Comparison of ENCODE assay signal across 8 mouse cellular contexts in genomic region chr19:46622659-46623193, GRCm38 (mm10). TPM values are rescaled to one million over a fixed set of nuclear protein-coding genes. Genes with fewer than 3 reads are reported as not detected.
DNase-seq lines count a peak whose midpoint lies in the region; ATAC-seq and TF ChIP-seq lines count a peak whose summit lies in the region.
"Had no signal": no experiment of that assay in that cellular context is flagged by ENCODE, and none has a peak within 500 bp of the region (broad histone marks: within the 10 kb centered on the region; RNA-seq: fewer than 3 reads in every experiment).

No protein-coding gene starts in this region.

- peak overlapping the region; percentile 94 for H3K27ac ChIP-seq in lung, embryonic 16.5 days (ENCODE audit: low read length)
- 0 out of 2 replicates have a peak overlapping the region, but pooled peaks have one; percentile 14 for H3K27ac ChIP-seq in forebrain, embryonic 16.5 days (ENCODE audit: low read length)
- H3K27ac ChIP-seq in liver, embryonic 12.5 days = peak overlapping the region; percentile 17
- peak overlapping the region; percentile 89 for H3K27ac ChIP-seq in stomach, postnatal 0 days (replicated peaks)

- H3K27me3 ChIP-seq in lung, embryonic 16.5 days (ENCODE audit: control insufficient read depth, insufficient read depth, low read depth, low read length) = no peaks in the 10 kb centered on the region
- no peaks in the 10 kb centered on the region for H3K27me3 ChIP-seq in forebrain, embryonic 16.5 days (replicated peaks; ENCODE audit: control insufficient read depth, insufficient read depth, low read length)
- H3K27me3 ChIP-seq in liver, embryonic 12.5 days (replicated peaks) = no peaks in the 10 kb centered on the region
- H3K27me3 ChIP-seq in stomach, postnatal 0 days (ENCODE audit: control insufficient read depth, insufficient read depth, low read length) = no peaks in the 10 kb centered on the region

- H3K36me3 ChIP-seq in lung, embryonic 16.5 days (ENCODE audit: control insufficient read depth, insufficient read depth, low read length) = no peaks in the 10 kb centered on the region; the same call in 1 of the 2 replicates
- H3K36me3 ChIP-seq in forebrain, embryonic 16.5 days (ENCODE audit: control insufficient read depth, insufficient read depth) = no peaks in the 10 kb centered on the region
- peaks cover 23% of the 10 kb centered on the region for H3K36me3 ChIP-seq in liver, embryonic 12.5 days
- H3K36me3 ChIP-seq in stomach, postnatal 0 days (ENCODE audit: control insufficient read depth, insufficient read depth, low read length) = no peaks in the 10 kb centered on the region

- H3K4me1 ChIP-seq in lung, embryonic 16.5 days (replicated peaks; ENCODE audit: control insufficient read depth, insufficient read depth, low read length) = peaks cover 77% of the 10 kb centered on the region
- H3K4me1 ChIP-seq in forebrain, embryonic 16.5 days (replicated peaks; ENCODE audit: control insufficient read depth, insufficient read depth, low read length) = peaks cover 40% of the 10 kb centered on the region
- H3K4me1 ChIP-seq in liver, embryonic 12.5 days = peaks cover 64% of the 10 kb centered on the region
- peaks cover 17% of the 10 kb centered on the region for H3K4me1 ChIP-seq in stomach, postnatal 0 days (replicated peaks; ENCODE audit: control insufficient read depth, insufficient read depth)

- 18% methylated on average over 12 of the region's 12 CpGs for WGBS in lung, embryonic 16.5 days
- WGBS in forebrain, embryonic 16.5 days = 36% methylated on average over 12 of the region's 12 CpGs
- WGBS in liver, embryonic 12.5 days (ENCODE audit: insufficient replicate concordance) = 37% methylated on average over 12 of the region's 12 CpGs
- WGBS in stomach, postnatal 0 days = 23% methylated on average over 12 of the region's 12 CpGs

- DNase-seq in lung, postnatal 25 days (ENCODE audit: low spot score) = no peak
- no peak for DNase-seq in stomach, postnatal 0 days (ENCODE audit: low spot score)
- no peak for DNase-seq in thymus, postnatal 10 days (ENCODE audit: low spot score in 2 of 2)
- DNase-seq in layer of hippocampus, adult 9-10 months (ENCODE audit: low spot score) = no peak
- DNase-seq: cerebellum, postnatal 14 days had no signal

- no peaks in the 10 kb centered on the region for H3K9me3 ChIP-seq in lung, embryonic 16.5 days (ENCODE audit: control insufficient read depth, low read length)
- no peaks in the 10 kb centered on the region for H3K9me3 ChIP-seq in forebrain, embryonic 16.5 days (ENCODE audit: control insufficient read depth, low read length)
- no peaks in the 10 kb centered on the region for H3K9me3 ChIP-seq in liver, embryonic 12.5 days (replicated peaks)
- no peaks in the 10 kb centered on the region for H3K9me3 ChIP-seq in stomach, postnatal 0 days (ENCODE audit: control insufficient read depth, low read length)

- TF ChIP-seq EP300 in stomach, postnatal 0 days (optimal IDR thresholded peaks at IDR 0.05) = no peak

- H3K9ac ChIP-seq in lung, embryonic 16.5 days (ENCODE audit: low read length) = peak overlapping the region; percentile 53
- 0 out of 2 replicates have a peak overlapping the region, but pooled peaks have one; percentile 22 for H3K9ac ChIP-seq in forebrain, embryonic 16.5 days (replicated peaks; ENCODE audit: low read depth, low read length)
- no peak overlapping the region for H3K9ac ChIP-seq in liver, embryonic 12.5 days
- H3K9ac ChIP-seq in stomach, postnatal 0 days (ENCODE audit: low read length) = peak overlapping the region; percentile 59

- ATAC-seq in lung, embryonic 16.5 days (ENCODE audit: low read depth) = no peak
- ATAC-seq in forebrain, embryonic 16.5 days = no peak; the same call in 1 of the 2 replicates
- no peak for ATAC-seq in liver, embryonic 12.5 days
- ATAC-seq in stomach, postnatal 0 days (ENCODE audit: low FRiP score, low TSS enrichment) = no peak

- H3K4me2 ChIP-seq in lung, embryonic 16.5 days (ENCODE audit: low read depth, low read length) = peak overlapping the region; percentile 63
- peak overlapping the region; percentile 26; the same call in 1 of the 2 replicates for H3K4me2 ChIP-seq in forebrain, embryonic 16.5 days (ENCODE audit: low read length)
- H3K4me2 ChIP-seq in liver, embryonic 12.5 days = peak overlapping the region; percentile 53
- peak overlapping the region; percentile 59 for H3K4me2 ChIP-seq in stomach, postnatal 0 days (replicated peaks; ENCODE audit: low read depth)

- peak overlapping the region; percentile 44 for H3K4me3 ChIP-seq in lung, embryonic 16.5 days (ENCODE audit: low read length)
- H3K4me3 ChIP-seq in forebrain, embryonic 16.5 days (replicated peaks; ENCODE audit: low read length) = no peak overlapping the region
- H3K4me3 ChIP-seq in liver, embryonic 12.5 days = no peak overlapping the region
- H3K4me3 ChIP-seq in stomach, postnatal 0 days (ENCODE audit: low read depth, low read length) = no peak overlapping the region

- no peak for TF ChIP-seq CTCF in stomach, postnatal 0 days (IDR thresholded peaks at IDR 0.05; ENCODE audit: low read depth)

RNA-seq across cellular contexts. Expression of gene Wbp1l, which starts 23.8 kb away (rescaled TPM):
- polyA plus RNA-seq in lung, embryonic 16.5 days (2015; fragmentation: Nextera tagmentation; extraction: Ambion mirVana) = 43.9 and 44.0 TPM in 2 replicates
- polyA plus RNA-seq in forebrain, embryonic 16.5 days (2015; fragmentation: Nextera tagmentation; extraction: Ambion mirVana) = 39.1 and 41.3 TPM in 2 replicates
- 24.4 and 24.9 TPM in 2 replicates for polyA plus RNA-seq in liver, embryonic 12.5 days (2016; fragmentation: Nextera tagmentation; extraction: Ambion mirVana)
- 31.2 and 32.9 TPM in 2 replicates for polyA plus RNA-seq in stomach, postnatal 0 days (2015; fragmentation: Nextera tagmentation; extraction: Ambion mirVana)

RNA-seq across cellular contexts. Expression of gene Sfxn2, which starts 49.6 kb away (rescaled TPM):
- 24.6 and 28.4 TPM in 2 replicates for polyA plus RNA-seq in lung, embryonic 16.5 days (2015; fragmentation: Nextera tagmentation; extraction: Ambion mirVana)
- polyA plus RNA-seq in forebrain, embryonic 16.5 days (2015; fragmentation: Nextera tagmentation; extraction: Ambion mirVana) = 14.3 and 14.8 TPM in 2 replicates
- 18.5 and 18.9 TPM in 2 replicates for polyA plus RNA-seq in liver, embryonic 12.5 days (2016; fragmentation: Nextera tagmentation; extraction: Ambion mirVana)
- polyA plus RNA-seq in stomach, postnatal 0 days (2015; fragmentation: Nextera tagmentation; extraction: Ambion mirVana) = 9.4 and 10.0 TPM in 2 replicates

RNA-seq across cellular contexts. Expression of gene Arl3, which starts 49.7 kb away (rescaled TPM):
- polyA plus RNA-seq in lung, embryonic 16.5 days (2015; fragmentation: Nextera tagmentation; extraction: Ambion mirVana) = 113 and 118 TPM in 2 replicates
- 226 and 246 TPM in 2 replicates for polyA plus RNA-seq in forebrain, embryonic 16.5 days (2015; fragmentation: Nextera tagmentation; extraction: Ambion mirVana)
- polyA plus RNA-seq in liver, embryonic 12.5 days (2016; fragmentation: Nextera tagmentation; extraction: Ambion mirVana) = 37.2 and 38.4 TPM in 2 replicates
- 39.6 and 41.6 TPM in 2 replicates for polyA plus RNA-seq in stomach, postnatal 0 days (2015; fragmentation: Nextera tagmentation; extraction: Ambion mirVana)

RNA-seq across cellular contexts. Expression of gene Cyp17a1, which starts 50.2 kb away (rescaled TPM):
- polyA plus RNA-seq in lung, embryonic 16.5 days (2015; fragmentation: Nextera tagmentation; extraction: Ambion mirVana) = 0.09 and 0.38 TPM in 2 replicates
- 0.33 TPM in 1 of 2 replicates, not detected in the other for polyA plus RNA-seq in forebrain, embryonic 16.5 days (2015; fragmentation: Nextera tagmentation; extraction: Ambion mirVana)
- polyA plus RNA-seq in liver, embryonic 12.5 days (2016; fragmentation: Nextera tagmentation; extraction: Ambion mirVana) = 0.06 TPM in 1 of 2 replicates, not detected in the other
- 0.12 TPM in 1 of 2 replicates, not detected in the other for polyA plus RNA-seq in stomach, postnatal 0 days (2015; fragmentation: Nextera tagmentation; extraction: Ambion mirVana)

Comparison
In these comparisons a context has a peak if more than half of its experiments do, and no peak if none do; other contexts are left out.
1. H3K27ac ChIP-seq: peak in every context shown above with its lines; median percentile 94 in lung, embryonic 16.5 days; 89 in stomach, postnatal 0 days; 17 in liver, embryonic 12.5 days; 14 in forebrain, embryonic 16.5 days.